Mouse (Mus musculus): ENCODE data around the gene Gmnn. TPM values are rescaled to one million over a fixed set of nuclear protein-coding genes. Genes with fewer than 3 reads are reported as not detected.

The Gmnn gene
- polyA plus RNA-seq, 1 experiment from 2014 or later = 136 TPM

DNA sequence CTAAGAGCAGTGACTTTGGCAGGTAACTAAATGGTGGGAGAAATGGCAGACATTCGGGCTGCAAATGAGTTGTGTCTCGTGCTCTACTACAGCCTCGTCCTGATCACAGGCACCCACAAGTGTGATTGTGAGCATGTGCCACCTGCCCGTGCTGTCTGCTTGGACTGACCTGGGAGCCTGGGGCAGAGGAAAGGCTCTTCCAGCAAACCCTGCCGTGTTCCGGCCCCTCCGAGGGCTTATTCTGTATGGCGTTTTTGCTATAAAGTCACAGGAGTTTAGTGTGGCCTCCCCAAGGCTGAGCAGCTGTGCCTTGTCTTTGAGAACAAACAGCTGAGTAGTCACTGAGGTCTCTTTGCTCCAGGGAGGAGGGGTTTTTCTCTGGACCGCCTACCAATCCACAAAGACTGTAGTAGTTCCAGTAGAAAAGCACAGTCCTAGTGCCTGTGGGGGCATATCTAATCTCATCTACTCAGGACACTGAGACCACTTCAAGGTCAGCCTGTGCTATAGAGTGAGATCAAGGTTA, 47.3 kb downstream of the Gmnn start:
- H3K9me3 ChIP-seq = no peaks in the 10 kb centered on the region
- DNase-seq (ENCODE audit: low spot score) = no peak
- peaks cover 7% of the 10 kb centered on the region for H3K27me3 ChIP-seq (ENCODE audit: insufficient read depth, poor library complexity, severe bottlenecking)
- no peak overlapping the region for H3K4me3 ChIP-seq
- H3K4me1 ChIP-seq = peaks cover 10% of the 10 kb centered on the region; the same call in 1 of the 2 replicates
- 73% methylated on average over 9 of the region's 9 CpGs for WGBS
- H3K36me3 ChIP-seq = peaks cover 3% of the 10 kb centered on the region; the same call in 1 of the 2 replicates
- H3K27ac ChIP-seq = no peak overlapping the region

- Histone ChIP-seq H3K4me1 (peaks cover 10% of the 10 kb centered on the region; the same call in 1 of the 2 replicates), H3K36me3 (no peaks in the 10 kb centered on the region), H3K4me3 (peak overlapping the region; percentile 35; the same call in 1 of the 2 replicates), H3K9me3 (no peaks in the 10 kb centered on the region), H3K27ac (no peak overlapping the region), H3K27me3 (ENCODE audit: insufficient read depth, poor library complexity, severe bottlenecking) (peaks cover 7% of the 10 kb centered on the region)
- whole genome bisulfite sequencing = 8% methylated on average over 16 of the region's 16 CpGs
- peak; percentile 93 for DNase-seq (ENCODE audit: low spot score)
These were observed 48.2 kb downstream of the Gmnn start for GRCm38 (mm10) chr13:24713434-24714000.

DNA sequence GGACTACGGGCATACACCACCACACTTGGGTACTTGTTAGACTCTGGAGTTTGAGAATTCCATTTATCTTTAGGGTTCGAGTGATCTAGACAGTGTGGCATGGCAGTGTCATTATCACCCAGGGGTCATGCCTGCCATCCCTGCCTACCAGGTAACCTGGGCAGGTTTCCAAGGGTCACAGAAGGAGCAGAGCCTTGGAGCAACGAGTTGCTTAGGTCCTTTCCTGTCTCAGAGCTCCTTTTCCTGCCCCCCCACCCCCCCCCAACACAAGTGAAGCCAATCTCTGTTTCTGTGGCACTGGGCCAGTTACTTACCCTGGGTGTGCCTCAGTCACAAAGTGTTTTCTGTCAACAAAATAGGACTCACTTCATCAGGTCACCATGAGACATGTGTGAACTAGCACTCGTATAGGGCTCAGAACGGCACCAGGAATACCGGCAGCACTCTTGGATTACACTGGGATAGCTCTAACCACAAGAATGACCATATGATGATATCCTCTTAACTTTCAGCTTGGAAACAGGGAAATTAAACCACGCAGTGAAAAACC, 49.1 kb downstream of the Gmnn start:
- DNase-seq (ENCODE audit: low spot score) = no peak
- Histone ChIP-seq H3K4me1 (peaks cover 10% of the 10 kb centered on the region; the same call in 1 of the 2 replicates), H3K9me3 (no peaks in the 10 kb centered on the region), H3K27ac (no peak overlapping the region), H3K27me3 (ENCODE audit: insufficient read depth, poor library complexity, severe bottlenecking) (peaks cover 7% of the 10 kb centered on the region), H3K4me3 (no peak overlapping the region), H3K36me3 (no peaks in the 10 kb centered on the region)
- 63% methylated on average over 7 of the region's 7 CpGs for WGBS

DNA sequence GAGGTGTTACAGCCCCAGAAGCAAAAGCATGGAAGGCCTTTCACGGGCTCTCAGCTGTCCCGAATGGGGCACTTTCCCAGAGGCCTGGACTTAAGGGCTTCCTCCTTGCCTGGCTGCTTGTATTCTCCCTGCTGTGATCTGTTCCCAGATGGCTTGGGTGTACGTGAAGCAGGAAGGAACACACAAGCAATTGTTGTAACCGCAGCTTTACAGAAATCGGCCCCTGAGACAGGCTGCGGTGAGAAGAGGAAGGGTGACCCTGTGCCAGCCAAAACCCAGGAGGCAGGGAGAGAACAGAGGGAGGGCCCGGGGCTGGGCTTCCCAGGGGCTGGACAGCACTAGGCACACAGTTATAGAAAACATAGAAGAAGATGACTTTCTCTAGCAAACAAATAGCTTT, 50.8 kb downstream of the Gmnn start:
- peaks cover 7% of the 10 kb centered on the region for H3K27me3 ChIP-seq (ENCODE audit: insufficient read depth, poor library complexity, severe bottlenecking)
- no peak overlapping the region for H3K27ac ChIP-seq
- H3K4me1 ChIP-seq = peaks cover 10% of the 10 kb centered on the region; the same call in 1 of the 2 replicates
- no peaks in the 10 kb centered on the region for H3K36me3 ChIP-seq
- DNase-seq (ENCODE audit: low spot score) = peak; percentile 28
- 65% methylated on average over 7 of the region's 7 CpGs for WGBS
- no peaks in the 10 kb centered on the region for H3K9me3 ChIP-seq
- no peak overlapping the region for H3K4me3 ChIP-seq

DNA sequence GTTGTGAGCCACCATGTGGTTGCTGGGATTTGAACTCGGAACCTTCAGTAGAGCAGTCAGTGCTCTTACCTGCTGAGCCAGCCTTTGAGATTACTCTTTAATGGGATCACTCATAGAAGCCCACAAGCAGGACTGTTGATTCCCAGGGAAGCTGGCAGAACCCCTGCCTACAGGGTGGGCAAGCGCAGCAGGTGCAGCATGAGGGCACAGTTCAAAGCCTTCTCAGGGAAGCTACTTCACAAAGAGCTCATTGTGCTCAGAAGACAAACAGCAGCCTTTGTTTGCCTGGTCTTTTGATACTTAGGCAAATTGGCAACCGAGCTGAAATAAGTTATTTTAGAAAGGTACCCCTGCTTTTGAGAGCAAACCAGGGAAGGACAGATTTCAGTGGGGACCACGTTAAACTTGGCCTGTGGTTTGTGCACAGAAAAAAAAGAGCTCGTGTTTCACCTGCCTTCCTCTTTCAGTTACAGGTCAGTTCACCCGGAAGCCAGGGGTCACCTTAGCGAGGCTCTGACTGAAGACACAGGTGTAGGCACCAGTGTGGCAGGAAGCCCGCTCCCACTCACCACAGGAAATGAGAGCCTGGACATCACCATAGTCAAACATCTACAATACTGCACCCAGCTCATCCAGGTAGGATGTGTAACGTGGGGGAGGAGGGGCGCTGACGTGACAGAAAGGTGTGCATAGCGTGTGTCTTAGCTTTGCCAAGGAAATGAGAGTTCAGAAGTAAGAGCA, 51.9 kb downstream of the Gmnn start:
- no peak overlapping the region for H3K27ac ChIP-seq
- peaks cover 10% of the 10 kb centered on the region; the same call in 1 of the 2 replicates for H3K4me1 ChIP-seq
- H3K36me3 ChIP-seq = no peaks in the 10 kb centered on the region
- peak; percentile 64 for DNase-seq (ENCODE audit: low spot score)
- H3K27me3 ChIP-seq (ENCODE audit: insufficient read depth, poor library complexity, severe bottlenecking) = no peaks in the 10 kb centered on the region; the same call in 1 of the 2 replicates
- H3K9me3 ChIP-seq = no peaks in the 10 kb centered on the region
- H3K4me3 ChIP-seq = no peak overlapping the region
- 78% methylated on average over 12 of the region's 12 CpGs for WGBS

GRCm38 (mm10) chr13:24702128-24702527, 59.6 kb downstream of the Gmnn start:
- no peak for DNase-seq (ENCODE audit: low spot score)
- Histone ChIP-seq H3K36me3 (no peaks in the 10 kb centered on the region), H3K27me3 (ENCODE audit: insufficient read depth, poor library complexity, severe bottlenecking) (no peaks in the 10 kb centered on the region), H3K27ac (no peak overlapping the region), H3K4me1 (peaks cover 17% of the 10 kb centered on the region), H3K9me3 (no peaks in the 10 kb centered on the region), H3K4me3 (no peak overlapping the region)
- 71% methylated on average over 5 of the region's 5 CpGs for WGBS

Other genes starting within 250 kb of the Gmnn start
- gene Ripor2, start 179.7 kb downstream of the Gmnn start, polyA plus RNA-seq (2016; fragmentation: Nextera tagmentation; extraction: Ambion mirVana) = 5.2 and 6.8 TPM in 2 replicates
- gene Armh2, start 20.7 kb downstream of the Gmnn start, polyA plus RNA-seq (2016; fragmentation: Nextera tagmentation; extraction: Ambion mirVana) = not detected in 2 replicates
- 8.0 and 10.4 TPM in 2 replicates for gene BC005537, start 39.7 kb upstream of the Gmnn start, polyA plus RNA-seq (2016; fragmentation: Nextera tagmentation; extraction: Ambion mirVana)
- 116 and 174 TPM in 2 replicates for gene Acot13, start 69.6 kb upstream of the Gmnn start, polyA plus RNA-seq (2016; fragmentation: Nextera tagmentation; extraction: Ambion mirVana)
- gene Tdp2, start 69.8 kb upstream of the Gmnn start, polyA plus RNA-seq (2016; fragmentation: Nextera tagmentation; extraction: Ambion mirVana) = 39.7 and 57.2 TPM in 2 replicates
- 0.14 and 0.15 TPM in 2 replicates for gene D130043K22Rik, start 83.2 kb upstream of the Gmnn start, polyA plus RNA-seq (2016; fragmentation: Nextera tagmentation; extraction: Ambion mirVana)
- 4.5 and 7.1 TPM in 2 replicates for gene Aldh5a1, start 175.7 kb upstream of the Gmnn start, polyA plus RNA-seq (2016; fragmentation: Nextera tagmentation; extraction: Ambion mirVana)
- gene Gpld1, start 181.2 kb upstream of the Gmnn start, polyA plus RNA-seq (2016; fragmentation: Nextera tagmentation; extraction: Ambion mirVana) = 0.11 and 0.33 TPM in 2 replicates

Data from heart, embryonic 10.5 days (tissue).